Mouse (Mus musculus): ENCODE measurements around the gene Gm21973.

Gm21973 gene

DNA sequence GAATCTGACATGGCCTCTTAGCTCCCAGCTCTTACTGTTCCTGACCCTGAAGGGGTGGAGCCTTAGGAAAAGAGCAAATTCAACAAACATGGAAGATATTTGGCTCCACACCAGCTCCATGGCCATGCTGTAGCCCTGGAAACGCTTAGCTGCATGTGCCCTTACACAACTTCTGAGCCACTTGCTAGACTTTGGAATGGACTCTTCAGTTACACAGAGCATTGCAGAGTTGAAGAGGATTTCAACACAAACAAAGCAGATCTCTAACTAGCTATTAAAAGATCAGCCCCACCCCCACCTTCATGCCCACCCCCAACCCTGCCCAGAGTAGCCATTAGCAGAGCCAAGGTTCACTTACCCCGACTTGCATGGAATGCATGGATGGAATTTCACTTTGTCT lies 74.6 kb downstream of the Gm21973 start:
- DNase-seq (ENCODE audit: low read depth, low spot score), result no peak

DNA sequence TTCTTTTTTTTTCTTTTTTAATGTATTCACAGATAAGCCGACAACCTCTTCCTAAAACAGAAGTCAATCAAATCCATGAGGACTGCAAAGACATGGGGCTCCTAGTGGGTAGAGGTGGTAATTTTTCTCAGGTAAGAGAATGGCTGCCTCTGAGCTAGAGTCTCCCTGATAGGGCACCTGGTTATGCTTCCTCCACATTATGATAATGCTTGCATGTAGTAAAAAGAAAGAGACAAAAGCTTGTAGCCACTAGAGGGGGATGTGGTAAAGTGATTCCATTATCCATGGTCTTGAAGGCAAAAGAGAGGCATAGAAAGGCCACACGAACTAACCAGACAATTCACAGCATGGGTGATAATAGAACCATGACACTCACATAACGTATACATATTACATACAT lies 75.2 kb downstream of the Gm21973 start:
- DNase-seq (ENCODE audit: low read depth, low spot score), result no peak

DNA sequence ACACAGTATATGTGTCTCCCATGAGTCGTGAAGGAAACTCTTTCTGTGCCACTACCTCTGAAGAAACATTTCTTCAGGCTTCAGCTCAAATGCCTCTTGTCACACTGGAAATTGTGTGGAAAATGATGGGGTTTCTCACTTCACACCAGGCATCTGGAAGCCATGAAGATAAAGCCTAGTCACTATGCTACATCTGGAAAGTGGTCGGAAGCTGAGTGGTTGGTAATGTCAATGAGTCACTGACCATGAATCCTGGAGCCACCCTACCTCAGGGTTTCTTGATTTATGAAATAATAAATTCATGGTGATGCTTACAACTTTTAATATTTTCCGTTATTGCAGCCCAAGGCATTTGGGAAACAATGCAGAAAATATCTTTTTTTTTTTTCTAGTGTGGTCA lies 84.7 kb downstream of the Gm21973 start:
- DNase-seq (ENCODE audit: low read depth, low spot score), result no peak

DNA sequence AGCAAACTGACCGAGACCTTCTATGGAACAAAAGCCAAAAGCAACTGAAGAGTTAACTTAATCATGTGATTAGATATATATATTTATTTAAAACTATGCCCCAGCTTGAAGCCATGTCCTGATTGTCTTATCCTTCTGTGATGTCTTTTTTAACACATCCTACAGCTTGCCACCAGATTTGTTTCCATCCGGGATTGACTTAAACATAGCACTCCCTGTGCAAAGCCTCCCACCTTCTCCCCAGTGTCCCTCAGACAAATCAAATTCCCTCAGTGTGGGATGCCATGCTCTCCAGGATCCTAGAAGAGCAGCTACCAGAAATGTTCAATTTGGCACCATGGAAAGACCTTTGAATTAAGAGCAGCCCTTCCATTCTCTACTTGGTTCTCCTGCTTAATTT lies 85.7 kb downstream of the Gm21973 start:
- no peak for DNase-seq (ENCODE audit: low read depth, low spot score)

DNA sequence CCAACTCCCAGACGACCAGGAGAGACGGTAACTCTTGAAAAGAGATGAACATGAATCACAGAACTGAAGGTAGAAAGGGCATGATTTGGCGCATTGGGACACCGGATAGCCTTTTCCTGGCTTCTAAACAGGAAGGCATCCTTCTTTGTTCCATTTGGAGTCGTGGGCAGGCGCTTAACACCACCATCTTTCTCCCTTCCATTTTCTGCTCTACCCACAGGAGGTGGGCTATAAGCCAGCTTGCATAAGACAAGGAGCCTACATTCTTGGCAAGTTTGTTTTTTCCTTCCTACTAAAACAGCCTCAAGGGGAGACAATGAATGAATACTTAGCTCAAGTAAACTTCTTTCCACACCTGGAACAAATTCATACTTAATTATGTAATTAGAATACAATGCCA lies 88.5 kb downstream of the Gm21973 start:
- no peak for DNase-seq (ENCODE audit: low read depth, low spot score)

DNA sequence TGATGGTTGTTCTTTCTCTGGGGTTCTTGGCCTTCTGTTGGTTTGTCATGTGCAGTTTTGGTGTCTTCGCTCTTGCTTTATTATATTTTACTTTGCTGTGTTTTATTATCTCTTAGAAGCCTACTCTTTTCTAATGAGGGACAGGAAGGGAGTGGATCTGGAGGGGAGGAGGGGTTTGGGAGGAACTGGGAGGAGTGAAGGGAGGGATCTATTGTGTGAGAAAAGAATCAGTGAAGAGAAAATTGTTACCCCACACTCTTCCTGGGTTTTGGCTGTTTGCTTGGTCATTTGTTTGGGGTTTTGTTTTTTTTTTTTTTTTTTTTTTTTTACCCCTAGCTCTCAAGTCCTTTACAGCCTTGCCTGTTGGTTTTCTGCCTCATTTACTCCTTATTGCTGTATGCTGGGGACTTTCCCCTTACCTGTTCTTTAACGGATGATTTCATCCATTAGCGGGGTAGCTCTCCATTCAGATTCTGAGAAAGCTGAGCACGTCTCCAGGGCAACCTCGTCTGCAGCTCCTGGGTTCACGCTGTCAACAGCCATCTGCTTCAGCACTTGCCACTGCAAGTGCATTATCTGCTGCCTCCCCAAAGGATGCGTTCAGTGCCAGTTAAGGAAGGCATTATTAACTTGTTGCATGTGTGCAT lies 96.1 kb downstream of the Gm21973 start:
- no peak for DNase-seq (ENCODE audit: low read depth, low spot score)

- no peak for DNase-seq (ENCODE audit: low read depth, low spot score)
Observed at GRCm38 (mm10) chr15:10421785-10422144, 96.6 kb downstream of the Gm21973 start.

Data from ZHBTc4 (cell line).